Mouse (Mus musculus) olfactory bulb, adult 2 months (tissue): ENCODE measurements around the gene Kank2.

Experiments used
- CTCF ChIP-seq: fragments of 200-500 bp; IDR thresholded peaks from 2 replicates; pipeline ENCODE4 v1.5.1; 2012; ENCODE audit warnings: low read depth, mild to moderate bottlenecking, low read length, moderate library complexity; ENCODE audit not compliant: insufficient read depth
- POLR2A ChIP-seq: fragments of 200-500 bp; IDR thresholded peaks from 2 replicates; pipeline ENCODE4 v1.6.1; 2012; ENCODE audit warnings: mild to moderate bottlenecking, low read depth, low read length, moderate library complexity; ENCODE audit not compliant: insufficient read depth

- TF ChIP-seq POLR2A (no peak), CTCF (no peak)
These were observed 3.0 kb upstream of the Kank2 start for GRCm38 (mm10) chr9:21801591-21801990.
